Mouse (Mus musculus) kidney, adult 2 months (tissue): ENCODE results near the gene Mlh3.

Experiments used
- CTCF ChIP-seq: fragments of 200-500 bp; conservative IDR thresholded peaks from 2 replicates; pipeline ENCODE4 v1.5.1; 2011; ENCODE audit warnings: low read depth, mild to moderate bottlenecking, control low read depth, low read length, moderate library complexity, mixed read lengths; ENCODE audit not compliant: insufficient read depth, insufficient read length
- POLR2A ChIP-seq: fragments of 200-500 bp; IDR thresholded peaks from one replicate; pipeline ENCODE4 v1.6.1; 2011; ENCODE audit warnings: low read depth, low read length, control low read depth

GRCm38 (mm10) chr12:85202191-85202590, 68.2 kb downstream of the Mlh3 start:
- TF ChIP-seq POLR2A (no peak), CTCF (no peak)
